Mouse (Mus musculus) neural tube, postnatal 0 days (tissue): Measurements from ENCODE around the gene Cpped1. TPM values are rescaled to one million over a fixed set of nuclear protein-coding genes. Genes with fewer than 3 reads are reported as not detected.

Experiments
- polyA plus RNA-seq: library from polyadenylated mRNA; unstranded; fragments of >200 nt; fragmentation: Nextera tagmentation; extraction: Ambion mirVana; gene quantifications from 2 replicates; pipeline ENCODE4 v1.2.1, GENCODE M21; 2015

Gene Cpped1
- polyA plus RNA-seq, result 18.7 and 19.8 TPM in 2 replicates

GRCm38 (mm10) chr16:11909035-11909591, at the start of gene Cpped1:
TSS of gene Cpped1 (minus strand) at chr16:11909445.

Other genes starting within 250 kb of the Cpped1 start
- gene Shisa9, start 74.7 kb upstream of the Cpped1 start, polyA plus RNA-seq, result 20.6 and 20.8 TPM in 2 replicates